Mouse (Mus musculus) limb, embryonic 11.5 days (tissue): Measurements from ENCODE around the gene Aqp9. TPM values are rescaled to one million over a fixed set of nuclear protein-coding genes. Genes with fewer than 3 reads are reported as not detected.
"Not testable (repeated sequence)": the region's sequence is repeated elsewhere in the genome, so short reads cannot be mapped to it uniquely, and the experiment has no call there.

Experiments used
- ATAC-seq: fragments of 200-750 bp; cut with Nextera tagmentation; 2 replicates; pipeline ENCODE4 v1.8.0; 2017; ENCODE audit warnings: low read depth; ENCODE audit not compliant: insufficient number of reproducible peaks, low FRiP score, low TSS enrichment
- DNase-seq: peaks from one replicate; pipeline ENCODE4 v3.0.0-alpha.2; 2015; ENCODE audit warnings: low spot score
- H3K27ac ChIP-seq: fragments of 300-500 bp; sonication (generic); replicated peaks from 2 replicates; pipeline ENCODE4 v1.5.1; 2014; ENCODE audit warnings: low read depth, mild to moderate bottlenecking, low read length
- H3K27me3 ChIP-seq: fragments of 300-500 bp; sonication (generic); 2 replicates; pipeline ENCODE4 v1.6.1; 2014; ENCODE audit warnings: mild to moderate bottlenecking, low read length, mixed read lengths; ENCODE audit not compliant: control insufficient read depth, insufficient read depth
- H3K36me3 ChIP-seq: fragments of 300-500 bp; sonication (generic); 2 replicates; pipeline ENCODE4 v1.6.1; 2014; ENCODE audit warnings: mild to moderate bottlenecking, low read length, moderate library complexity, mixed read lengths; ENCODE audit not compliant: control insufficient read depth, insufficient read depth
- H3K4me1 ChIP-seq: fragments of 300-500 bp; sonication (generic); 2 replicates; pipeline ENCODE4 v1.6.1; 2014; ENCODE audit warnings: low read length, mixed read lengths; ENCODE audit not compliant: control insufficient read depth, insufficient read depth
- H3K4me2 ChIP-seq: fragments of 300-500 bp; sonication (generic); 2 replicates; pipeline ENCODE4 v1.6.1; 2014; ENCODE audit warnings: low read depth, mild to moderate bottlenecking, moderate library complexity; ENCODE audit not compliant: severe bottlenecking
- H3K4me3 ChIP-seq: fragments of 300-500 bp; sonication (generic); 2 replicates; pipeline ENCODE4 v1.5.1; 2014; ENCODE audit warnings: low read depth, low read length
- H3K9ac ChIP-seq: fragments of 300-500 bp; sonication (generic); 2 replicates; pipeline ENCODE4 v1.6.1; 2014; ENCODE audit warnings: mild to moderate bottlenecking, low read length
- H3K9me3 ChIP-seq: fragments of 300-500 bp; sonication (generic); 2 replicates; pipeline ENCODE4 v1.6.1; 2016; ENCODE audit warnings: low read length; ENCODE audit not compliant: control insufficient read depth
- WGBS: fragments of 180-500 bp; shearing (Covaris S2); extraction: QIAGEN DNeasy Blood & Tissue Kit; methylation state at CpG from one replicate; pipeline ENCODE4 v1.1.7; 2014; 5-methylcytosine and 5-hydroxymethylcytosine counted together
- polyA plus RNA-seq: library from polyadenylated mRNA; unstranded; fragments of >200 nt; fragmentation: Nextera tagmentation; extraction: Ambion mirVana; gene quantifications from 2 replicates; pipeline ENCODE4 v1.2.1, GENCODE M21; 2014

Gene Aqp9
- polyA plus RNA-seq, 1 experiment from 2014 or later, result not detected

DNA sequence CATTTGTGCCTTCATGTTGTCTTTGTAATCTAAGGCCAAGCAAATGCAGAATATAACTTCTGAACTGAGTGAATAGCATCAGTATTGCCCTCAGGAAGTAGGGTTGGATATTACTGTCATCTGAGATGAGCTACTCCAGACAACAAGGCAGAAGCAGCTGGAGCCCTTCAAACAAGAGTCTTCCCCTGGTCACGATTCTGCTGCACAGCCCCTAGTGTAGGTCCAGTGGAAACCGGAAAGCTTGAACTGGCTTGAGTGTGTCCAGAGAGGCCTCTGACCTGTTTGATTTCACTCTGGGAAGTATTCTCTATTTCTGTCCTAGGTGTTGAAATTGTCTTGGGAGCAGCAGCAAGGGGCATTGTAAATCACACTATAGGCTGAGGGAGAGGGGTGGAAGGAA is 29.5 kb downstream of the Aqp9 start:
- no peak overlapping the region for H3K27ac ChIP-seq
- no peaks in the 10 kb centered on the region for H3K9me3 ChIP-seq
- H3K4me1 ChIP-seq, result no peaks in the 10 kb centered on the region
- no peak overlapping the region for H3K4me2 ChIP-seq
- H3K4me3 ChIP-seq, result no peak overlapping the region
- ATAC-seq (no peak), DNase-seq (no peak)
- H3K9ac ChIP-seq, result no peak overlapping the region
- no peaks in the 10 kb centered on the region for H3K27me3 ChIP-seq
- no peaks in the 10 kb centered on the region for H3K36me3 ChIP-seq
- 86% methylated on average over 2 of the region's 2 CpGs for WGBS

GRCm38 (mm10) chr9:71137267-71137945 is 31.1 kb downstream of the Aqp9 start:
- Histone ChIP-seq H3K4me3 (no peak overlapping the region), H3K27ac (no peak overlapping the region), H3K4me2 (no peak overlapping the region), H3K36me3 (no peaks in the 10 kb centered on the region), H3K9me3 (no peaks in the 10 kb centered on the region), H3K27me3 (no peaks in the 10 kb centered on the region), H3K9ac (no peak overlapping the region), H3K4me1 (no peaks in the 10 kb centered on the region)
- no peak for DNase-seq
- ATAC-seq, result no peak
- 78% methylated on average over 6 of the region's 6 CpGs for WGBS

GRCm38 (mm10) chr9:71135073-71135472 is 33.4 kb downstream of the Aqp9 start:
- Histone ChIP-seq H3K27me3 (no peaks in the 10 kb centered on the region), H3K9me3 (no peaks in the 10 kb centered on the region), H3K4me2 (no peak overlapping the region), H3K9ac (no peak overlapping the region), H3K36me3 (no peaks in the 10 kb centered on the region), H3K4me1 (no peaks in the 10 kb centered on the region), H3K4me3 (no peak overlapping the region), H3K27ac (no peak overlapping the region)
- DNase-seq (no peak), ATAC-seq (no peak)
- whole genome bisulfite sequencing, result 76% methylated on average over 5 of the region's 5 CpGs

DNA sequence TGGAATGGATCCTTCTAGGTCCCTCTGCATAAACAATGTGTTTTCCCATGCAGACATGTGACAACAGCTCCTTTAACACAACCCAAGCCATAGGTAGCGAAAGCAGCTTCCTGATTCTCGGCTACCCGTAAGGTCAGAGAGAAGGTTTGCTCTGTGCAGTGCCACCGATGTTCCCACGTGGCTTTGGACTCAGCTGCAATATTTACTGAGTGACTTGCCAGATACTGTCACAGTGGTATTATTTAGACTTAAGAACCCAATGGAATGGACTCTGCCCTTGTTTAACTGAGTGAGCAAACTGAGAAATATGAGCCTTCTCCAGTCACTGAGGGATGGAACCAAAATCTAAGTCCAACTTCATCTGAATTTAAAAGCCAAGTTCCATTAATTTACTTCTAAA is 35.3 kb downstream of the Aqp9 start:
- H3K27ac ChIP-seq, result no peak overlapping the region
- no peaks in the 10 kb centered on the region for H3K9me3 ChIP-seq
- no peaks in the 10 kb centered on the region for H3K36me3 ChIP-seq
- 90% methylated on average over 5 of the region's 5 CpGs for WGBS
- no peak overlapping the region for H3K4me2 ChIP-seq
- DNase-seq, result no peak
- no peak for ATAC-seq
- H3K4me3 ChIP-seq, result no peak overlapping the region
- no peak overlapping the region for H3K9ac ChIP-seq
- H3K4me1 ChIP-seq, result no peaks in the 10 kb centered on the region
- no peaks in the 10 kb centered on the region for H3K27me3 ChIP-seq

- Histone ChIP-seq H3K27ac (no peak overlapping the region), H3K4me1 (no peaks in the 10 kb centered on the region), H3K36me3 (no peaks in the 10 kb centered on the region), H3K9ac (no peak overlapping the region), H3K4me3 (no peak overlapping the region), H3K4me2 (no peak overlapping the region), H3K9me3 (no peaks in the 10 kb centered on the region), H3K27me3 (no peaks in the 10 kb centered on the region)
- WGBS, result 62% methylated on average over 5 of the region's 5 CpGs
- no peak for DNase-seq
- no peak for ATAC-seq
Observed at GRCm38 (mm10) chr9:71131822-71132221, 36.7 kb downstream of the Aqp9 start.

GRCm38 (mm10) chr9:71128911-71129310 is 39.6 kb downstream of the Aqp9 start:
- H3K36me3 ChIP-seq, result no peaks in the 10 kb centered on the region
- no peak overlapping the region for H3K4me3 ChIP-seq
- no peak overlapping the region for H3K27ac ChIP-seq
- ATAC-seq (no peak), DNase-seq (peak; percentile 72)
- no peak overlapping the region for H3K9ac ChIP-seq
- H3K4me2 ChIP-seq, result no peak overlapping the region
- H3K27me3 ChIP-seq, result no peaks in the 10 kb centered on the region
- H3K9me3 ChIP-seq, result no peaks in the 10 kb centered on the region
- 61% methylated on average over 5 of the region's 5 CpGs for WGBS
- H3K4me1 ChIP-seq, result no peaks in the 10 kb centered on the region

DNA sequence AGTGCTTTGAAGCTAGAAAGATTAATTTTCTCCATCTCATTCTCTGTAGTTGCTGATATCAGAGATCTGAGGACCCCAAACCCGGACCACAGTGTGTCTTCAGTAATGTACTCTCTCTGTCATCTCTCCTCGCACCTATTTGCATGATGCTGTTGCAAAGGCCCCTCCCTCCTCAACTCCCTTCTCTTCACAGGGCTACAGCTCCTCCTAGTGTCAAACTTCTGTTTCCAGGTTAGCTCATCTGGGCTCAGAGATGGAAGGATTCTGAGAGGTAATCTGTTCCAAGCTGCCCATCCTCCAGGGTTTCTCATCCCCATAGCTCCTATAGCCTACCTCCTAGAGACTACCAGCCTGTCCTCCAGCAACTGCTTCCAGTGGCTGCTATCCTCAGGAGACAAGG is 42.3 kb downstream of the Aqp9 start:
- no peak overlapping the region for H3K4me2 ChIP-seq
- no peak overlapping the region for H3K9ac ChIP-seq
- ATAC-seq (no peak), DNase-seq (no peak)
- H3K4me3 ChIP-seq, result no peak overlapping the region
- no peaks in the 10 kb centered on the region for H3K27me3 ChIP-seq
- H3K9me3 ChIP-seq, result no peaks in the 10 kb centered on the region
- H3K36me3 ChIP-seq, result no peaks in the 10 kb centered on the region
- H3K27ac ChIP-seq, result no peak overlapping the region
- H3K4me1 ChIP-seq, result no peaks in the 10 kb centered on the region
- WGBS, result 40% methylated on average over 2 of the region's 2 CpGs

- not testable (repeated sequence) for ATAC-seq
Observed at GRCm38 (mm10) chr9:71123095-71123494, 45.4 kb downstream of the Aqp9 start.

GRCm38 (mm10) chr9:71120924-71121323 is 47.6 kb downstream of the Aqp9 start:
- no peak overlapping the region for H3K27ac ChIP-seq
- H3K9ac ChIP-seq, result no peak overlapping the region
- H3K36me3 ChIP-seq, result no peaks in the 10 kb centered on the region
- 86% methylated on average over 9 of the region's 9 CpGs for WGBS
- no peaks in the 10 kb centered on the region for H3K4me1 ChIP-seq
- no peak for DNase-seq
- H3K4me2 ChIP-seq, result no peak overlapping the region
- no peaks in the 10 kb centered on the region for H3K9me3 ChIP-seq
- ATAC-seq, result no peak
- no peak overlapping the region for H3K4me3 ChIP-seq
- no peaks in the 10 kb centered on the region for H3K27me3 ChIP-seq

More at GRCm38 (mm10) chr9:71123095-71123494, 45.4 kb downstream of the Aqp9 start:
- not testable (repeated sequence) for H3K4me3 ChIP-seq, H3K9me3 ChIP-seq, H3K4me1 ChIP-seq, H3K4me2 ChIP-seq, H3K9ac ChIP-seq, DNase-seq, H3K27ac ChIP-seq, H3K36me3 ChIP-seq, H3K27me3 ChIP-seq
- 88% methylated on average over 7 of the region's 8 CpGs for WGBS
